Mouse (Mus musculus) G1E (cell line): ENCODE results near the gene Cdca3.
A peak's percentile ranks its signal among the peaks of the same experiment; 100 is the strongest.

Experiments
- CTCF ChIP-seq: IDR thresholded peaks from 2 replicates; pipeline ENCODE4 v1.5.1; 2012; ENCODE audit warnings: low read depth, low read length, inconsistent platforms, mixed read lengths
- GATA1 ChIP-seq: IDR thresholded peaks from 2 replicates; pipeline ENCODE4 v1.6.1; 2012; ENCODE audit warnings: borderline replicate concordance, low read length, inconsistent platforms, mixed read lengths
- GATA2 ChIP-seq: IDR thresholded peaks from 2 replicates; pipeline ENCODE4 v1.6.1; 2012; ENCODE audit warnings: low read depth, low read length, inconsistent platforms, borderline replicate concordance
- POLR2AphosphoS5 ChIP-seq: IDR thresholded peaks from 2 replicates; pipeline ENCODE4 v1.6.1; 2012; ENCODE audit warnings: low read depth, low read length, inconsistent platforms; ENCODE audit not compliant: insufficient replicate concordance

- TF ChIP-seq CTCF (no peak), POLR2AphosphoS5 (0 out of 2 replicates have a peak, but pooled peaks have one; percentile 23), GATA1 (no peak), GATA2 (no peak)
Measured at GRCm38 (mm10) chr6:124811701-124812560, 17.4 kb upstream of the Cdca3 start.
